Mouse (Mus musculus) liver, embryonic 14.5 days (tissue): Measurements from ENCODE around the gene Krtap10-10.
"Not testable (repeated sequence)": the region's sequence is repeated elsewhere in the genome, so short reads cannot be mapped to it uniquely, and the experiment has no call there.

Experiments used
- CTCF ChIP-seq: IDR thresholded peaks from 2 replicates; pipeline ENCODE4 v1.5.1; 2016; ENCODE audit warnings: antibody characterized with exemption, low read depth, control low read depth
- EP300 ChIP-seq: IDR thresholded peaks from 2 replicates; pipeline ENCODE4 v1.6.1; 2016; ENCODE audit warnings: antibody characterized with exemption, low read depth

DNA sequence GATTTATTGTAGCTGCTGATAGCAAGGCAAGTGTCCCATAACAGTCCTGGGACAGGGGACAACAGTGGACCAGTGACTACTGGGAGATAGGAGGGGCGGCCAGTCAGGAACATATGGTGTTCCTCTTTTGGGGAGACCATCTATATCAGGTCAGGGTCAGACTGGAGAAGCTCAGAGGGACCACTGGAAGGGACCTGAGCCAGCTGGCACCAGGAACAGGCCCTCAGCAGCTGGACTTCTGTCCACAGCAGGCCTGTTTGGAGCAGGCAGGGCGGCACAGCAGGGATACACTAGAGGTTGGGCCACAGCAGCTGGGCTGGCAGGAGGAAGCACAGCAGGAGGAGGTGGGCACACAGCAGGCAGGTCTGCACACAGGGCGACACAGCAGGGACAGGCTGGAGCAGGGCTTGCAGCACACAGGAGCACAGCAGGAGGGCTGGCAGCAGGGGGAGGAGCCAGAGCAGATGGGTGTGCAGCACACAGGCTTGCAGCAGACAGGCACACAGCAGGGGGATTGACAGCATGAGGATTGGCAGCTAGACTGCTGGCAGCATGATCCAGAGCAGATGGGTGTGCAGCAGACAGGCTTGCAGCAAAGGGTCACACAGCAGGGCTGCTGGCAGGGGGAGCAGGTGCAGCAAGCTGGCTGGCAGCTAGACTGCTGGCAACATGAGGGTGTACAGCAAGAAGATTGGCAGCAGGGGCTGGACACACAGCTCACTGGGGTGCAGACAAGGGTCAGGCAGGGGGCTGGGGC lies 37.4 kb upstream of the Krtap10-10 start:
- TF ChIP-seq CTCF, EP300: not testable (repeated sequence)
